Mouse (Mus musculus) granulocyte monocyte progenitor cell, adult 5-6 weeks (primary cell): ENCODE data around the gene Gpsm2. TPM values are rescaled to one million over a fixed set of nuclear protein-coding genes. Genes with fewer than 3 reads are reported as not detected.
A peak's percentile ranks its signal among the peaks of the same experiment; 100 is the strongest.

Source experiments
- ATAC-seq: replicated peaks from 2 replicates; pipeline ENCODE4 v1.8.0; 2016; ENCODE audit warnings: mild to moderate bottlenecking, moderate TSS enrichment, inconsistent platforms; ENCODE audit not compliant: poor library complexity, severe bottlenecking
- total RNA-seq, 2 experiments: library from RNA; stranded (forward) in 1 of 2; stranded (reverse) in 1 of 2; fragments of 200-712, 200-1000 nt in 1 of 2; fragments of >200 nt in 1 of 2; fragmentation: Nextera tagmentation in 1 of 2; gene quantifications; 2 replicates each; pipeline ENCODE4 v1.2.3; 2014 to 2017

Gpsm2 gene
- total RNA-seq (2014; fragmentation: Nextera tagmentation) = 3.7 and 7.4 TPM in 2 replicates
- 10.7 and 12.2 TPM in 2 replicates for total RNA-seq (2017)

- peak; percentile 86 for ATAC-seq
Observed at GRCm38 (mm10) chr3:108722036-108722872, at the start of gene Gpsm2. TSS of gene Gpsm2 (minus strand) at chr3:108722309.

- peak; percentile 71 for ATAC-seq
Observed at GRCm38 (mm10) chr3:108770725-108771368, 48.7 kb upstream of the Gpsm2 start.

- no peak for ATAC-seq
Observed at GRCm38 (mm10) chr3:108769547-108769946, 47.4 kb upstream of the Gpsm2 start.

GRCm38 (mm10) chr3:108767416-108767815 lies 45.3 kb upstream of the Gpsm2 start:
- peak; percentile 64 for ATAC-seq

GRCm38 (mm10) chr3:108766943-108767342 lies 44.8 kb upstream of the Gpsm2 start:
- ATAC-seq = 0 out of 2 replicates have a peak, but pooled peaks have one; percentile 31

GRCm38 (mm10) chr3:108765476-108765875 lies 43.4 kb upstream of the Gpsm2 start:
- no peak for ATAC-seq

GRCm38 (mm10) chr3:108764976-108765375 lies 42.9 kb upstream of the Gpsm2 start:
- no peak for ATAC-seq

GRCm38 (mm10) chr3:108763691-108764090 lies 41.6 kb upstream of the Gpsm2 start:
- no peak for ATAC-seq

GRCm38 (mm10) chr3:108762597-108763111 lies 40.5 kb upstream of the Gpsm2 start:
- ATAC-seq = no peak

- ATAC-seq = no peak
Observed at GRCm38 (mm10) chr3:108759566-108760420, 37.7 kb upstream of the Gpsm2 start.

GRCm38 (mm10) chr3:108757570-108757969 lies 35.5 kb upstream of the Gpsm2 start:
- no peak for ATAC-seq

- no peak for ATAC-seq
Observed at GRCm38 (mm10) chr3:108756131-108756530, 34.0 kb upstream of the Gpsm2 start.

- no peak for ATAC-seq
Observed at GRCm38 (mm10) chr3:108755542-108755941, 33.4 kb upstream of the Gpsm2 start.

GRCm38 (mm10) chr3:108754541-108754940 lies 32.4 kb upstream of the Gpsm2 start:
- no peak for ATAC-seq

- ATAC-seq = no peak
Observed at GRCm38 (mm10) chr3:108751691-108752090, 29.6 kb upstream of the Gpsm2 start.

GRCm38 (mm10) chr3:108751061-108751460 lies 29.0 kb upstream of the Gpsm2 start:
- no peak for ATAC-seq

- no peak for ATAC-seq
Observed at GRCm38 (mm10) chr3:108744060-108744459, 22.0 kb upstream of the Gpsm2 start.

- no peak for ATAC-seq
Observed at GRCm38 (mm10) chr3:108739045-108739708, 17.1 kb upstream of the Gpsm2 start, which contains the start of gene Aknad1. TSS of gene Aknad1 (plus strand) at chr3:108739658.

GRCm38 (mm10) chr3:108737761-108738160 lies 15.7 kb upstream of the Gpsm2 start:
- peak; percentile 95 for ATAC-seq

GRCm38 (mm10) chr3:108730316-108730715 lies 8.2 kb upstream of the Gpsm2 start:
- ATAC-seq = no peak
